Mouse (Mus musculus): Measurements from ENCODE around the gene Rab8b. TPM values are rescaled to one million over a fixed set of nuclear protein-coding genes. Genes with fewer than 3 reads are reported as not detected.
A peak's percentile ranks its signal among the peaks of the same experiment; 100 is the strongest.
"Not testable (repeated sequence)": the region's sequence is repeated elsewhere in the genome, so short reads cannot be mapped to it uniquely, and the experiment has no call there.

Rab8b gene
- polyA plus RNA-seq, 1 experiment: 26.9 TPM

- TF ChIP-seq CTCF (IDR thresholded peaks at IDR 0.05; ENCODE audit: borderline replicate concordance, extremely low read depth, insufficient read depth, insufficient read length) (no peak), POLR2A (IDR thresholded peaks at IDR 0.05; ENCODE audit: borderline replicate concordance, extremely low read depth, insufficient read depth, insufficient read length, poor library complexity, severe bottlenecking) (no peak)
- no peak for DNase-seq (ENCODE audit: low read depth)
Observed at GRCm38 (mm10) chr9:66899072-66899471, 20.4 kb downstream of the Rab8b start.

GRCm38 (mm10) chr9:66897851-66898250 lies 21.6 kb downstream of the Rab8b start:
- DNase-seq (ENCODE audit: low read depth): no peak
- TF ChIP-seq CTCF (IDR thresholded peaks at IDR 0.05; ENCODE audit: borderline replicate concordance, extremely low read depth, insufficient read depth, insufficient read length): no peak
- no peak for TF ChIP-seq POLR2A (IDR thresholded peaks at IDR 0.05; ENCODE audit: borderline replicate concordance, extremely low read depth, insufficient read depth, insufficient read length, poor library complexity, severe bottlenecking)

GRCm38 (mm10) chr9:66896951-66897350 lies 22.5 kb downstream of the Rab8b start:
- no peak for DNase-seq (ENCODE audit: low read depth)

GRCm38 (mm10) chr9:66895995-66896394 lies 23.5 kb downstream of the Rab8b start:
- DNase-seq (ENCODE audit: low read depth): no peak
- TF ChIP-seq CTCF (IDR thresholded peaks at IDR 0.05; ENCODE audit: borderline replicate concordance, extremely low read depth, insufficient read depth, insufficient read length): no peak

More at GRCm38 (mm10) chr9:66896951-66897350, 22.5 kb downstream of the Rab8b start:
- TF ChIP-seq POLR2A (IDR thresholded peaks at IDR 0.05; ENCODE audit: borderline replicate concordance, extremely low read depth, insufficient read depth, insufficient read length, poor library complexity, severe bottlenecking) (no peak), CTCF (IDR thresholded peaks at IDR 0.05; ENCODE audit: borderline replicate concordance, extremely low read depth, insufficient read depth, insufficient read length) (no peak)

- TF ChIP-seq CTCF (IDR thresholded peaks at IDR 0.05; ENCODE audit: borderline replicate concordance, extremely low read depth, insufficient read depth, insufficient read length) (no peak), POLR2A (IDR thresholded peaks at IDR 0.05; ENCODE audit: borderline replicate concordance, extremely low read depth, insufficient read depth, insufficient read length, poor library complexity, severe bottlenecking) (no peak)
- no peak for DNase-seq (ENCODE audit: low read depth)
Observed at GRCm38 (mm10) chr9:66895035-66895779, 24.3 kb downstream of the Rab8b start.

- TF ChIP-seq CTCF (IDR thresholded peaks at IDR 0.05; ENCODE audit: borderline replicate concordance, extremely low read depth, insufficient read depth, insufficient read length) (no peak), POLR2A (IDR thresholded peaks at IDR 0.05; ENCODE audit: borderline replicate concordance, extremely low read depth, insufficient read depth, insufficient read length, poor library complexity, severe bottlenecking) (no peak)
- DNase-seq (ENCODE audit: low read depth): no peak
Observed at GRCm38 (mm10) chr9:66894421-66894820, 25.1 kb downstream of the Rab8b start.

- DNase-seq (ENCODE audit: low read depth): not testable (repeated sequence)
Observed at GRCm38 (mm10) chr9:66892456-66892855, 27.0 kb downstream of the Rab8b start.

GRCm38 (mm10) chr9:66887960-66888610 lies 31.4 kb downstream of the Rab8b start:
- DNase-seq (ENCODE audit: low read depth): peak; percentile 77
- TF ChIP-seq POLR2A (IDR thresholded peaks at IDR 0.05; ENCODE audit: borderline replicate concordance, extremely low read depth, insufficient read depth, insufficient read length, poor library complexity, severe bottlenecking) (no peak), CTCF (IDR thresholded peaks at IDR 0.05; ENCODE audit: borderline replicate concordance, extremely low read depth, insufficient read depth, insufficient read length) (no peak)

- TF ChIP-seq CTCF (IDR thresholded peaks at IDR 0.05; ENCODE audit: borderline replicate concordance, extremely low read depth, insufficient read depth, insufficient read length) (no peak), POLR2A (IDR thresholded peaks at IDR 0.05; ENCODE audit: borderline replicate concordance, extremely low read depth, insufficient read depth, insufficient read length, poor library complexity, severe bottlenecking) (no peak)
- peak; percentile 71 for DNase-seq (ENCODE audit: low read depth)
Observed at GRCm38 (mm10) chr9:66887301-66887902, 32.1 kb downstream of the Rab8b start.

- no peak for TF ChIP-seq POLR2A (IDR thresholded peaks at IDR 0.05; ENCODE audit: borderline replicate concordance, extremely low read depth, insufficient read depth, insufficient read length, poor library complexity, severe bottlenecking)
- no peak for TF ChIP-seq CTCF (IDR thresholded peaks at IDR 0.05; ENCODE audit: borderline replicate concordance, extremely low read depth, insufficient read depth, insufficient read length)
- no peak for DNase-seq (ENCODE audit: low read depth)
Observed at GRCm38 (mm10) chr9:66886818-66887217, 32.7 kb downstream of the Rab8b start.

- TF ChIP-seq POLR2A (IDR thresholded peaks at IDR 0.05; ENCODE audit: borderline replicate concordance, extremely low read depth, insufficient read depth, insufficient read length, poor library complexity, severe bottlenecking): no peak
- no peak for TF ChIP-seq CTCF (IDR thresholded peaks at IDR 0.05; ENCODE audit: borderline replicate concordance, extremely low read depth, insufficient read depth, insufficient read length)
Observed at GRCm38 (mm10) chr9:66886366-66886765, 33.1 kb downstream of the Rab8b start.

GRCm38 (mm10) chr9:66884609-66885008 lies 34.9 kb downstream of the Rab8b start:
- DNase-seq (ENCODE audit: low read depth): no peak

More at GRCm38 (mm10) chr9:66886366-66886765, 33.1 kb downstream of the Rab8b start:
- DNase-seq (ENCODE audit: low read depth): no peak

More at GRCm38 (mm10) chr9:66884609-66885008, 34.9 kb downstream of the Rab8b start:
- TF ChIP-seq POLR2A (IDR thresholded peaks at IDR 0.05; ENCODE audit: borderline replicate concordance, extremely low read depth, insufficient read depth, insufficient read length, poor library complexity, severe bottlenecking): no peak
- TF ChIP-seq CTCF (IDR thresholded peaks at IDR 0.05; ENCODE audit: borderline replicate concordance, extremely low read depth, insufficient read depth, insufficient read length): no peak

Measured in brain, embryonic 14.5 days (tissue).